ENCODE assay signal across 9 mouse cellular contexts in genomic region chr5:125148686-125149085, GRCm38 (mm10). TPM values are rescaled to one million over a fixed set of nuclear protein-coding genes. Genes with fewer than 3 reads are reported as not detected.
DNase-seq lines count a peak whose midpoint lies in the region; ATAC-seq and TF ChIP-seq lines count a peak whose summit lies in the region.
"Had no signal": no experiment of that assay in that cellular context is flagged by ENCODE, and none has a peak within 500 bp of the region (broad histone marks: within the 10 kb centered on the region; RNA-seq: fewer than 3 reads in every experiment).

No protein-coding gene starts in this region.

- no peak for DNase-seq in layer of hippocampus, adult 2 months (ENCODE audit: low spot score in 2 of 2)
- no peak for DNase-seq in layer of hippocampus, adult 11-12 months (ENCODE audit: low spot score)
- DNase-seq in heart, postnatal 14 days, result peak; percentile 68 to 76
- DNase-seq in spleen, postnatal 14 days (ENCODE audit: low spot score in 2 of 2), result no peak
- no peak for DNase-seq in spleen, adult 12 weeks (ENCODE audit: low spot score)
- DNase-seq in B cell, adult 2 months, result no peak

- H3K27ac ChIP-seq in layer of hippocampus, adult 2 months, result peak overlapping the region; percentile 74
- H3K27ac ChIP-seq in forebrain, embryonic 13.5 days, result peak overlapping the region; percentile 91
- peak overlapping the region; percentile 73 for H3K27ac ChIP-seq in lung, embryonic 16.5 days (ENCODE audit: low read length)

- ATAC-seq in forebrain, embryonic 13.5 days, result no peak
- ATAC-seq in lung, embryonic 16.5 days (ENCODE audit: low read depth), result peak; percentile 78

- H3K9me3 ChIP-seq in forebrain, embryonic 13.5 days (replicated peaks), result no peaks in the 10 kb centered on the region
- H3K9me3 ChIP-seq in lung, embryonic 16.5 days (ENCODE audit: control insufficient read depth, low read length), result no peaks in the 10 kb centered on the region

- H3K36me3 ChIP-seq in forebrain, embryonic 13.5 days (ENCODE audit: poor library complexity, severe bottlenecking), result no peaks in the 10 kb centered on the region
- no peaks in the 10 kb centered on the region for H3K36me3 ChIP-seq in lung, embryonic 16.5 days (ENCODE audit: control insufficient read depth, insufficient read depth, low read length)
- H3K36me3 ChIP-seq: G1E had no signal

- TF ChIP-seq CTCF in layer of hippocampus, adult 2 months (conservative IDR thresholded peaks at IDR 0.05), result no peak

- intact Hi-C loops in heart, postnatal 14 days (cut with DNase I), result no loop called here

- H3K4me2 ChIP-seq in forebrain, embryonic 13.5 days, result peak overlapping the region; percentile 17
- H3K4me2 ChIP-seq in lung, embryonic 16.5 days (ENCODE audit: low read depth, low read length), result peak overlapping the region; percentile 28

- H3K27me3 ChIP-seq in forebrain, embryonic 13.5 days, result no peaks in the 10 kb centered on the region
- no peaks in the 10 kb centered on the region for H3K27me3 ChIP-seq in lung, embryonic 16.5 days (ENCODE audit: control insufficient read depth, insufficient read depth, low read depth, low read length)

- peaks cover 85% of the 10 kb centered on the region for H3K4me1 ChIP-seq in forebrain, embryonic 13.5 days
- H3K4me1 ChIP-seq in lung, embryonic 16.5 days (replicated peaks; ENCODE audit: control insufficient read depth, insufficient read depth, low read length), result peaks cover 72% of the 10 kb centered on the region

- no peak overlapping the region for H3K4me3 ChIP-seq in layer of hippocampus, adult 2 months
- no peak overlapping the region for H3K4me3 ChIP-seq in forebrain, embryonic 13.5 days
- no peak overlapping the region for H3K4me3 ChIP-seq in lung, embryonic 16.5 days (ENCODE audit: low read length)

- 45% methylated on average over 5 of the region's 5 CpGs for WGBS in forebrain, embryonic 13.5 days
- WGBS in lung, embryonic 16.5 days, result 8% methylated on average over 5 of the region's 5 CpGs

- H3K9ac ChIP-seq in forebrain, embryonic 13.5 days, result peak overlapping the region; percentile 41; the same call in 1 of the 2 replicates
- H3K9ac ChIP-seq in lung, embryonic 16.5 days (ENCODE audit: low read length), result peak overlapping the region; percentile 22; the same call in 1 of the 2 replicates

RNA-seq across cellular contexts. Expression of gene Ncor2, which starts 30.3 kb away (rescaled TPM):
- 100 to 1,000 TPM; 285 to 307 TPM for total RNA-seq in layer of hippocampus, adult 2 months (2021)
- polyA plus RNA-seq in forebrain, embryonic 13.5 days (2015; fragmentation: Nextera tagmentation; extraction: Ambion mirVana), result 25.6 and 27.3 TPM in 2 replicates
- 10 to 100 TPM; 89.1 to 98.5 TPM for total RNA-seq in heart, postnatal 14 days (2021)
- polyA plus RNA-seq in lung, embryonic 16.5 days (2015; fragmentation: Nextera tagmentation; extraction: Ambion mirVana), result 20.3 and 27.3 TPM in 2 replicates
- total RNA-seq: G1E had no signal

Comparison
In these comparisons a context has a peak if more than half of its experiments do, and no peak if none do; other contexts are left out.
1. DNase-seq: peak in heart, postnatal 14 days (2 of 2); none in layer of hippocampus, adult 2 months (0 of 2), layer of hippocampus, adult 11-12 months (single experiment), spleen, postnatal 14 days (0 of 2), spleen, adult 12 weeks (single experiment) and B cell, adult 2 months (0 of 2).
2. Peak in every context shown above with its lines, with median percentiles within 50 percentile points of each other: H3K27ac ChIP-seq.